8 mouse cellular contexts compared by ENCODE assay signal in the genomic region with DNA sequence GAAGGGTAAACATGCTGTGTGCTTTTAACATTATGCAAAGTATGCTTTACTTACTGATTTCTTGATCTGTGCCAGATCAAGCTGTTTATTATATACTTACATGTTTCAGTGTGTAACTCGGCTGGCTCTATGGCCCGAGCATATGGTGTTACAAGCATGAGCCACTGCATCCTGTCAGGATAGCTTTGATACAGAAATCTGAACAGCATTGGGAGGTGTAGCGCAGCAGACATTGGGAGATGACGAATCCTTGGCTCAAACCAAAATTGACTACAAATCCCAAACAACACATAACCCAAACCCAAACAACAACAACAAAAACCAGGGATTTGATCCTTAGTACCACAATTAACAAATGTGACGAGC. TPM values are rescaled to one million over a fixed set of nuclear protein-coding genes. Genes with fewer than 3 reads are reported as not detected.
DNase-seq lines count a peak whose midpoint lies in the region; ATAC-seq and TF ChIP-seq lines count a peak whose summit lies in the region.

No protein-coding gene starts in this region.

- H3K36me3 ChIP-seq in heart, embryonic 12.5 days, result peaks cover 28% of the 10 kb centered on the region
- H3K36me3 ChIP-seq in CH12.LX (replicated peaks in 1 of 2; ENCODE audit: control insufficient read depth in 1 of 2, insufficient read depth in 1 of 2, low read length in 1 of 2), result peaks cover 21 to 26% of the 10 kb centered on the region in 2 experiments
- H3K36me3 ChIP-seq in forebrain, embryonic 15.5 days, result peaks cover 25% of the 10 kb centered on the region

- no peak for DNase-seq in heart, postnatal 4 days
- no peak for DNase-seq in CH12.LX (ENCODE audit: extremely low read depth)
- DNase-seq in lung, postnatal 25 days (ENCODE audit: low spot score), result peak; percentile 16
- no peak for DNase-seq in cerebellum, adult 11 months
- no peak for DNase-seq in left cerebral cortex, postnatal 4 days
- DNase-seq in layer of hippocampus, postnatal 10 days (ENCODE audit: low spot score in 2 of 2), result no peak

- H3K9me3 ChIP-seq in heart, embryonic 12.5 days (replicated peaks), result no peaks in the 10 kb centered on the region
- no peaks in the 10 kb centered on the region for H3K9me3 ChIP-seq in CH12.LX (replicated peaks; ENCODE audit: low read length)
- H3K9me3 ChIP-seq in forebrain, embryonic 15.5 days, result no peaks in the 10 kb centered on the region

- peak overlapping the region; percentile 85 for H3K4me3 ChIP-seq in heart, embryonic 12.5 days
- peak overlapping the region; percentile 67 to 88 (median 86) for H3K4me3 ChIP-seq in CH12.LX (replicated peaks in 1 of 3; ENCODE audit: low read depth in 2 of 3, low read length in 2 of 3, poor library complexity in 1 of 3)
- peak overlapping the region; percentile 91 for H3K4me3 ChIP-seq in forebrain, embryonic 15.5 days

- H3K4me2 ChIP-seq in heart, embryonic 12.5 days, result peak overlapping the region; percentile 82
- peak overlapping the region; percentile 64 for H3K4me2 ChIP-seq in CH12.LX (ENCODE audit: insufficient read depth, low read depth, poor library complexity, severe bottlenecking)
- H3K4me2 ChIP-seq in forebrain, embryonic 15.5 days (replicated peaks), result peak overlapping the region; percentile 92

- no peaks in the 10 kb centered on the region; the same call in 1 of the 2 replicates for H3K79me2 ChIP-seq in CH12.LX (replicated peaks; ENCODE audit: control insufficient read depth, extremely low read depth, insufficient read depth, poor library complexity, severe bottlenecking)

- TF ChIP-seq CTCF in CH12.LX (conservative IDR thresholded peaks at IDR 0.05 in 1 of 2, IDR thresholded peaks at IDR 0.05 in 1 of 2; ENCODE audit: low read depth in 2 of 2, low read length in 2 of 2), result no peak

- TF ChIP-seq RAD21 in CH12.LX (IDR thresholded peaks at IDR 0.05; ENCODE audit: low read depth, low read length), result no peak

- intact Hi-C loops in left cerebral cortex, postnatal 4 days (cut with DNase I), result no loop called here

- H3K27ac ChIP-seq in heart, embryonic 12.5 days (ENCODE audit: poor library complexity, severe bottlenecking), result peak overlapping the region; percentile 68
- peak overlapping the region; percentile 85; the same call in 1 of the 2 replicates for H3K27ac ChIP-seq in CH12.LX (ENCODE audit: insufficient read depth, low read depth)
- peak overlapping the region; percentile 90 for H3K27ac ChIP-seq in forebrain, embryonic 15.5 days (replicated peaks)

- no peak for TF ChIP-seq EP300 in CH12.LX (IDR thresholded peaks at IDR 0.05; ENCODE audit: low read length)

- dilution Hi-C loops in CH12.LX (cut with MboI; ENCODE audit: extremely low pct_ligation_motif_present, extremely low pct_unique_long_range_greater_than_20kb, low sequenced_read_pairs), result no loop called here

- peak overlapping the region; percentile 83 for H3K9ac ChIP-seq in heart, embryonic 12.5 days
- peak overlapping the region; percentile 64; the same call in 1 of the 2 replicates for H3K9ac ChIP-seq in CH12.LX (ENCODE audit: insufficient read depth, low read depth)
- peak overlapping the region; percentile 79 for H3K9ac ChIP-seq in forebrain, embryonic 15.5 days (replicated peaks)

- WGBS in heart, embryonic 12.5 days, result 8% methylated on average over 5 of the region's 5 CpGs
- WGBS in forebrain, embryonic 15.5 days, result 6% methylated on average over 5 of the region's 5 CpGs

- peaks cover 17% of the 10 kb centered on the region for H3K4me1 ChIP-seq in heart, embryonic 12.5 days (replicated peaks)
- peaks cover 8 to 28% of the 10 kb centered on the region in 2 experiments for H3K4me1 ChIP-seq in CH12.LX (ENCODE audit: control insufficient read depth in 1 of 2, insufficient read depth in 2 of 2)
- H3K4me1 ChIP-seq in forebrain, embryonic 15.5 days, result peaks cover 21% of the 10 kb centered on the region

- no peak for TF ChIP-seq POLR2A in CH12.LX (IDR thresholded peaks at IDR 0.05; ENCODE audit: low read depth, low read length)

- in situ Hi-C loops in CH12.LX (cut with MboI; ENCODE audit: low pct_ligation_motif_present, low pct_unique_long_range_greater_than_20kb, low sequenced_read_pairs), result loop anchor here (5.0 kb wide), 2 partner anchors 35 to 120 kb away; a partner anchor contains a TSS

- H3K27me3 ChIP-seq in heart, embryonic 12.5 days (replicated peaks), result no peaks in the 10 kb centered on the region
- no peaks in the 10 kb centered on the region for H3K27me3 ChIP-seq in CH12.LX (replicated peaks)
- no peaks in the 10 kb centered on the region for H3K27me3 ChIP-seq in forebrain, embryonic 15.5 days

- no peak for ATAC-seq in heart, embryonic 12.5 days (ENCODE audit: insufficient number of reproducible peaks, low FRiP score)
- peak; percentile 58 for ATAC-seq in forebrain, embryonic 15.5 days (replicated peaks)

TF ChIP-seq in CH12.LX, 34 proteins besides CTCF, POLR2A, EP300 and RAD21:
- TF ChIP-seq KAT2A (IDR thresholded peaks at IDR 0.05; ENCODE audit: insufficient replicate concordance, low read length) (no peak), MAZ (IDR thresholded peaks at IDR 0.05; ENCODE audit: low read depth, low read length) (0 out of 2 replicates have a peak, but pooled peaks have one; percentile 0)

RNA-seq across cellular contexts. Expression of a gene that starts 0.4 kb away (rescaled TPM):
- polyA plus RNA-seq in heart, embryonic 12.5 days (2016; fragmentation: Nextera tagmentation; extraction: Ambion mirVana), result 41.7 and 41.9 TPM in 2 replicates
- 10 to 100 TPM; 28.6 to 29.9 TPM for total RNA-seq in heart, postnatal 4 days (2021)
- total RNA-seq in CH12.LX (2012; rRNA removed) (47.0 and 65.8 TPM in 2 replicates), CH12.LX (2014; rRNA removed) (52.5 and 79.3 TPM in 2 replicates)
- 28.1 and 33.3 TPM in 2 replicates for polyA plus RNA-seq in CH12.LX (2012; ENCODE audit: insufficient read length, low read depth)
- polyA plus RNA-seq in forebrain, embryonic 15.5 days (2015; fragmentation: Nextera tagmentation; extraction: Ambion mirVana), result 56.0 and 63.6 TPM in 2 replicates
- total RNA-seq in left cerebral cortex, postnatal 4 days (2021), result 10 to 100 TPM; 18.7 to 21.1 TPM
- total RNA-seq in layer of hippocampus, postnatal 10 days (2021), result 10 to 100 TPM; 15.0 to 17.1 TPM

RNA-seq across cellular contexts. Expression of a gene that starts 8.5 kb away (rescaled TPM):
- polyA plus RNA-seq in heart, embryonic 12.5 days (2016; fragmentation: Nextera tagmentation; extraction: Ambion mirVana), result 0.13 and 0.33 TPM in 2 replicates
- total RNA-seq in heart, postnatal 4 days (2021), result not detected
- total RNA-seq in CH12.LX (2012; rRNA removed), result 0.34 and 0.59 TPM in 2 replicates
- total RNA-seq in CH12.LX (2014; rRNA removed), result 0.17 TPM in 1 of 2 replicates, not detected in the other
- 0.56 and 0.71 TPM in 2 replicates for polyA plus RNA-seq in CH12.LX (2012; ENCODE audit: insufficient read length, low read depth)
- 0.19 and 0.27 TPM in 2 replicates for polyA plus RNA-seq in forebrain, embryonic 15.5 days (2015; fragmentation: Nextera tagmentation; extraction: Ambion mirVana)
- total RNA-seq in left cerebral cortex, postnatal 4 days (2021), result not detected
- total RNA-seq in layer of hippocampus, postnatal 10 days (2021), result not detected

RNA-seq across cellular contexts. Expression of a gene that starts 10.5 kb away (rescaled TPM):
- 106 and 115 TPM in 2 replicates for polyA plus RNA-seq in heart, embryonic 12.5 days (2016; fragmentation: Nextera tagmentation; extraction: Ambion mirVana)
- total RNA-seq in heart, postnatal 4 days (2021), result 10 to 100 TPM; 69.6 to 71.9 TPM
- 160 and 202 TPM in 2 replicates for total RNA-seq in CH12.LX (2012; rRNA removed)
- 261 and 301 TPM in 2 replicates for total RNA-seq in CH12.LX (2014; rRNA removed)
- polyA plus RNA-seq in CH12.LX (2012; ENCODE audit: insufficient read length, low read depth), result 296 and 383 TPM in 2 replicates
- 114 and 122 TPM in 2 replicates for polyA plus RNA-seq in forebrain, embryonic 15.5 days (2015; fragmentation: Nextera tagmentation; extraction: Ambion mirVana)
- 10 to 100 TPM; 47.3 to 58.3 TPM for total RNA-seq in left cerebral cortex, postnatal 4 days (2021)
- total RNA-seq in layer of hippocampus, postnatal 10 days (2021), result 10 to 100 TPM; 54.3 to 57.4 TPM

RNA-seq across cellular contexts. Expression of a gene that starts 20.0 kb away (rescaled TPM):
- polyA plus RNA-seq in heart, embryonic 12.5 days (2016; fragmentation: Nextera tagmentation; extraction: Ambion mirVana), result 52.2 and 53.0 TPM in 2 replicates
- total RNA-seq in heart, postnatal 4 days (2021), result 10 to 100 TPM; 29.4 to 29.7 TPM
- total RNA-seq in CH12.LX (2012; rRNA removed) (82.5 and 102 TPM in 2 replicates), CH12.LX (2014; rRNA removed) (78.6 and 80.4 TPM in 2 replicates)
- 94.8 and 111 TPM in 2 replicates for polyA plus RNA-seq in CH12.LX (2012; ENCODE audit: insufficient read length, low read depth)
- 66.4 and 69.1 TPM in 2 replicates for polyA plus RNA-seq in forebrain, embryonic 15.5 days (2015; fragmentation: Nextera tagmentation; extraction: Ambion mirVana)
- total RNA-seq in left cerebral cortex, postnatal 4 days (2021), result 10 to 100 TPM; 50.8 to 53.2 TPM
- total RNA-seq in layer of hippocampus, postnatal 10 days (2021), result 10 to 100 TPM; 48.2 to 56.3 TPM

RNA-seq across cellular contexts. Expression of a gene that starts 43.1 kb away (rescaled TPM):
- 0.38 and 0.90 TPM in 2 replicates for polyA plus RNA-seq in heart, embryonic 12.5 days (2016; fragmentation: Nextera tagmentation; extraction: Ambion mirVana)
- total RNA-seq in heart, postnatal 4 days (2021), result under 1 TPM; 0.55 to 0.74 TPM
- total RNA-seq in CH12.LX (2012; rRNA removed) (0.13 and 0.25 TPM in 2 replicates), CH12.LX (2014; rRNA removed) (0.38 TPM in 1 of 2 replicates, not detected in the other)
- 0.71 and 1.2 TPM in 2 replicates for polyA plus RNA-seq in CH12.LX (2012; ENCODE audit: insufficient read length, low read depth)
- 0.89 and 0.95 TPM in 2 replicates for polyA plus RNA-seq in forebrain, embryonic 15.5 days (2015; fragmentation: Nextera tagmentation; extraction: Ambion mirVana)
- under 1 TPM; 0.88 to 0.89 TPM for total RNA-seq in left cerebral cortex, postnatal 4 days (2021)
- total RNA-seq in layer of hippocampus, postnatal 10 days (2021), result under 1 TPM; 0.33 to 0.59 TPM
